Mouse (Mus musculus): ENCODE measurements at regions not wholly inside any gene's neighbourhood (a gene's known extent, or its start where the extent isn't known, plus 50 kb on each side); places are given as distances from the start of the nearest gene placed in this dataset.
"Not testable (repeated sequence)": the region's sequence is repeated elsewhere in the genome, so short reads cannot be mapped to it uniquely, and the experiment has no call there.

DNA sequence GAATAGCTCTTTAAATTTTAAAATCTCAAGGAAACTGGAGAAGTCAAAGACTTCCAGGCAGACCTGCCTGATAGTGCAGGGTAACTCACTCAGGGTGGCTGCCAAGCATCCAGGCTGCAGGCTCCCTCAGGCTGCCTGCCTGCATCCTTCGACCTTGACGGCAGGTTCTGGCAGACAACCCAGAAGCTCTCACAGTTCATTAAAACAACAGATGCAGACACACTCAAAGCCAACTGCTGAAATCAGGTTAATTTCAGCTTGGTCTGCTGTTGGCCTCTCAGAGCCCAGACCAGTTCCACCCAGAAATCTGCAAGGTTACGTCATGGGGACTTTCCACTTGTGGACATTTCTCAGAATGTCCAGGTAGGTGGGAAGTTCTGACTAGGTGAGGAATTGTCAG is 109.3 kb upstream of the Frmd4a start:
- no peak for DNase-seq (ENCODE audit: low spot score)
- 87% methylated on average over 3 of the region's 3 CpGs for WGBS

DNA sequence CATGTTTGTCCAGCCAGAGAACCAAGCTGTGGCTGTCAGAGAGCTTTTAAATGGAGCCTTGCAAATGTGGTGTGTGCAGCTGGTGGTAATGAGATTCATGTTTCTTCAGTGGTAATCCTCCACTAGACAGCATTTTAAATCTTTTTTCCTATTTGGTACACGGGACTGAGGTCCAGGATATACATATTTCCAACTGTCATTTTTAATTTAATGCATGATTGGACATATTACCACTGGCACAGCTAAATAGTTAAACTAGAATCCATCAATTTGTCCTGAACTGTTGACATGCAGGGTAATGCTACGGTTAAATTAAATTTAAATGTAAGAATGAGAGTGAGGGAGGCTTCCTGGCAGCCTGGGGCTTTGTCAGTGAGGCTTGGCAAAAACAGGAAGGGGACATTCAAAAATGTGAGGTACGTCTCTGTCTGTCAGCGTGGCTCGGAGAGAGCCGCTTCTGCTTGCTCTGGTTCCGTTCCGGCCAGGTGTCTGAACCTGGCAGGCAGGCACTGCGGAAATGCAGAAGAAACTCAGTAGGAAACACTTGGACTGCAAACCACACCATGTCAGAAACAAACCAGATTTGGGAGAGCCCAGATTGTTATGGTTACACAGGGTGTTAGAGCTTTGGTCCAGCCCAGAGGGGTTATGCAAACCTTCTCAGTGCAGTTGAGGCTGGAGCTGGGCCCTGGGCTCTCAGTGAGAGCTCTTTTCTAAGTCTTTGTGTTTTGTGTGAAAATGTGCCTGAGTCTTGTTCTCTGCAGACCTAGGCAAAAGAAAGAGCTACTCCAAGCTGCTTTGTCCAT is 107.2 kb upstream of the Frmd4a start:
- 73% methylated on average over 9 of the region's 9 CpGs for WGBS
- H3K27ac ChIP-seq (ENCODE audit: low read depth, low read length): no peak overlapping the region
- peak; percentile 43; the same call in 1 of the 2 replicates for ATAC-seq (ENCODE audit: low FRiP score)

More for the DNA sequence above, 109.3 kb upstream of the Frmd4a start:
- no peak overlapping the region for H3K4me2 ChIP-seq (replicated peaks; ENCODE audit: low read depth, low read length)
- ATAC-seq (ENCODE audit: low FRiP score): no peak
- no peaks in the 10 kb centered on the region for H3K9me3 ChIP-seq (ENCODE audit: control insufficient read depth, low read length)
- no peak overlapping the region for H3K9ac ChIP-seq (ENCODE audit: low read depth, low read length)
- H3K27ac ChIP-seq (ENCODE audit: low read depth, low read length): no peak overlapping the region
- H3K36me3 ChIP-seq (ENCODE audit: control insufficient read depth, insufficient read depth, low read length): no peaks in the 10 kb centered on the region
- no peaks in the 10 kb centered on the region for H3K4me1 ChIP-seq (replicated peaks; ENCODE audit: control insufficient read depth, insufficient read depth, low read length)
- H3K27me3 ChIP-seq (ENCODE audit: control insufficient read depth, insufficient read depth, low read length): no peaks in the 10 kb centered on the region
- no peak overlapping the region for H3K4me3 ChIP-seq (ENCODE audit: low read depth, low read length)

DNA sequence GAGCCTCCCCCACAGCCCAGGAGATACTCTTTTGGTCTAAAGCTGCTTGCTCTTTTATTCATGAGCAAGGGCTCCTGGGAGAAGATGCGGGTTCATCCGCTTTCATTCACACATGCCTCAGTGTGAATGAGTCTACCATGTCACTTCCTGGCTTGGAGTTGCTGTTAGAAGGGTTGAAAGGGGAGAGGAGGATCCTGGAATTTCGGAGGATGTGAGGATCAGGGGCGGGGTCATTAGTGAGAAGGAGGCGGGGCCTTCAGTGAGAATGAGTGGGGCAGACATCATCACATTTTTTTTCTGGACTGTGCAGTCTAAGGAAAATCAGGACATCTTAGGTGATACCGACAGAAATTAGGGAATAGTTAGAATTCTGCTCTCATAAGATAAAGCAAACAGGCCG is 102.4 kb upstream of the Frmd4a start:
- Histone ChIP-seq H3K4me3 (ENCODE audit: low read depth, low read length) (no peak overlapping the region), H3K4me1 (replicated peaks; ENCODE audit: control insufficient read depth, insufficient read depth, low read length) (no peaks in the 10 kb centered on the region), H3K36me3 (ENCODE audit: control insufficient read depth, insufficient read depth, low read length) (no peaks in the 10 kb centered on the region), H3K9me3 (ENCODE audit: control insufficient read depth, low read length) (no peaks in the 10 kb centered on the region), H3K9ac (ENCODE audit: low read depth, low read length) (no peak overlapping the region), H3K27ac (ENCODE audit: low read depth, low read length) (no peak overlapping the region), H3K4me2 (replicated peaks; ENCODE audit: low read depth, low read length) (no peak overlapping the region), H3K27me3 (ENCODE audit: control insufficient read depth, insufficient read depth, low read length) (no peaks in the 10 kb centered on the region)
- DNase-seq (ENCODE audit: low spot score) (no peak), ATAC-seq (ENCODE audit: low FRiP score) (no peak)
- WGBS: 78% methylated on average over 7 of the region's 7 CpGs

More for the DNA sequence above, 107.2 kb upstream of the Frmd4a start:
- Histone ChIP-seq H3K4me3 (ENCODE audit: low read depth, low read length) (no peak overlapping the region), H3K4me2 (replicated peaks; ENCODE audit: low read depth, low read length) (no peak overlapping the region), H3K9ac (ENCODE audit: low read depth, low read length) (no peak overlapping the region), H3K27me3 (ENCODE audit: control insufficient read depth, insufficient read depth, low read length) (no peaks in the 10 kb centered on the region), H3K36me3 (ENCODE audit: control insufficient read depth, insufficient read depth, low read length) (no peaks in the 10 kb centered on the region), H3K4me1 (replicated peaks; ENCODE audit: control insufficient read depth, insufficient read depth, low read length) (no peaks in the 10 kb centered on the region), H3K9me3 (ENCODE audit: control insufficient read depth, low read length) (no peaks in the 10 kb centered on the region)
- DNase-seq (ENCODE audit: low spot score): no peak

DNA sequence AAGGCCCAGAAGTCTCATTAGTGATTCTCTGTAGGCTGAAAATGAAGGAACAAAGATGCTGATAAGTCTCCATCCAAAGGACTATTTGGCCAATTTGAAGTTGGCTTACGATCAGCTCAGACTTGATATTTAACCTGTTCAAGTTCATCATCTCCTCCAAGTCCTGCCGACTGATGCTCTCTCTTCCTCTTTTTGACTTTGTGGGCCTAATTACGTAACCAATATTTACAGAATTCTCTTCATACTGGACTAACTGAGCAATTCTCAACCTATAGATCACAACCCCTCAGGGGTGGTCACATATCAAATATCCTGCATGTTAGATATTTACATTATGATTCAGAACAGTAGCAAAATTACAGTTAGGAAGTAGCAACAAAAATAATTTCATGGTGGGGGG is 101.2 kb upstream of the Frmd4a start:
- ATAC-seq (ENCODE audit: low FRiP score) (no peak), DNase-seq (ENCODE audit: low spot score) (no peak)
- Histone ChIP-seq H3K9ac (ENCODE audit: low read depth, low read length) (no peak overlapping the region), H3K27me3 (ENCODE audit: control insufficient read depth, insufficient read depth, low read length) (no peaks in the 10 kb centered on the region), H3K4me3 (ENCODE audit: low read depth, low read length) (no peak overlapping the region), H3K4me2 (replicated peaks; ENCODE audit: low read depth, low read length) (no peak overlapping the region), H3K9me3 (ENCODE audit: control insufficient read depth, low read length) (no peaks in the 10 kb centered on the region), H3K27ac (ENCODE audit: low read depth, low read length) (no peak overlapping the region), H3K4me1 (replicated peaks; ENCODE audit: control insufficient read depth, insufficient read depth, low read length) (no peaks in the 10 kb centered on the region), H3K36me3 (ENCODE audit: control insufficient read depth, insufficient read depth, low read length) (no peaks in the 10 kb centered on the region)
- 90% methylated on average over 3 of the region's 3 CpGs for WGBS

DNA sequence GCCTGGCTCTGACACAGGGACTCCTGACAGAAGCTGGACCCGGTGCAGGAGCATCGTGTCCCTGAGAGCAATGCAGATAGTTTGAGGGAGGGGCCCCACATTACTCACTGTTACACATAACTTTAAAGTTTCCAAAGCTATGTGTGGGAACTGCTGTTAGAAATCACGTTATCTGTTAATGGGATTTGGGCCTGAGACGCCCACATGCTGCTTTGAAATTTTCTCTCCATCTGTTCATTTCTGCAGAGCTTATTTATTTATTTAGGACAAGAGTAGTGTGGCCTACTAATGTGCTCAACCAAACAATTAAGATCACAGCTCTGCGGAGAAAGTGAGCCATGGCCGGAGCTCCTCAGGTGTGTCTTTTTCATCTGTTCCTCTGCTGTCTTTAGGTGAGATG is 99.4 kb upstream of the Frmd4a start:
- Histone ChIP-seq H3K27ac (ENCODE audit: low read depth, low read length) (no peak overlapping the region), H3K9ac (ENCODE audit: low read depth, low read length) (no peak overlapping the region), H3K9me3 (ENCODE audit: control insufficient read depth, low read length) (no peaks in the 10 kb centered on the region), H3K4me3 (ENCODE audit: low read depth, low read length) (no peak overlapping the region), H3K27me3 (ENCODE audit: control insufficient read depth, insufficient read depth, low read length) (no peaks in the 10 kb centered on the region), H3K4me1 (replicated peaks; ENCODE audit: control insufficient read depth, insufficient read depth, low read length) (no peaks in the 10 kb centered on the region), H3K36me3 (ENCODE audit: control insufficient read depth, insufficient read depth, low read length) (no peaks in the 10 kb centered on the region), H3K4me2 (replicated peaks; ENCODE audit: low read depth, low read length) (no peak overlapping the region)
- DNase-seq (ENCODE audit: low spot score) (no peak), ATAC-seq (ENCODE audit: low FRiP score) (no peak)
- 82% methylated on average over 6 of the region's 6 CpGs for WGBS

DNA sequence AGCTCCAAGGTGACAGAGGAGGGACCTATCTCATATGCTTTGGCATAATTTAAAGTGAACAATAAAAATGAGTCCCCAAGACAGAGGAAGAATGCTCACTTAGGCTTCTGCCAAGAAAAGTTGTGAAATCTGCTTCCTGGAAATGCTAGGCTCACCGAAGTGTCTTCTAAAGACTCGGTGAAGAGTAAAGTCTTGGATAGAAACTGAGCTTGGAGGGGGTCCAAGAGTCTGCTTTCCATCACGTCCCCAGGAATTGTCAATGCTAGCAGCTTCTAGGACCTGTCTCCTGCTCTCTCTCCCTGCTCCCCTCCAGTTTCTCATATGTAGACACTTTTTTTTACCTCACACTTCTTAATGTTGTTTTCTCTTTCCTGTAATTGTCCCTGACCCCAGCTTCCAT is 97.6 kb upstream of the Frmd4a start:
- WGBS: 85% methylated on average over 3 of the region's 3 CpGs
- no peak for ATAC-seq (ENCODE audit: low FRiP score)
- no peaks in the 10 kb centered on the region for H3K36me3 ChIP-seq (ENCODE audit: control insufficient read depth, insufficient read depth, low read length)

DNA sequence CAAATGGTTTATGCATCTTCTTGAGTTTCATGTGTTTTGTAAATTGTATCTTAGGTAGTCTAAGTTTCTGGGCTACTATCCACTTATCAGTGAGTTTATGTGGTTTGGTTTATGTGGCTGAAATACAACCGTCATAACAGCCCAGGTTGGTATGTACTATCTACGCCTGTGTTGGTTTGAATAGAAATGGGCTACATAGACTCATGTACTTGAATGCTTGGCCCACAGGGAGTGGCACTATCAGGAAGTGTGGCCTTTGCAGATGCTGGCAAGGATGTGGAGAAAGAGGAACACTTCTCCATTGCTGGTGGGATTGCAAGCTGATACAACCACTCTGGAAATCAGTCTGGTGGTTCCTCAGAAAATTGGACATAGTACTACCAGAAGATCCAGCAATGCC is 96.4 kb upstream of the Frmd4a start:
- H3K9me3 ChIP-seq (ENCODE audit: control insufficient read depth, low read length); H3K36me3 ChIP-seq (ENCODE audit: control insufficient read depth, insufficient read depth, low read length); H3K4me3 ChIP-seq (ENCODE audit: low read depth, low read length); ATAC-seq (ENCODE audit: low FRiP score); H3K27me3 ChIP-seq (ENCODE audit: control insufficient read depth, insufficient read depth, low read length); H3K4me1 ChIP-seq (replicated peaks; ENCODE audit: control insufficient read depth, insufficient read depth, low read length); H3K27ac ChIP-seq (ENCODE audit: low read depth, low read length); DNase-seq (ENCODE audit: low spot score); H3K9ac ChIP-seq (ENCODE audit: low read depth, low read length); H3K4me2 ChIP-seq (replicated peaks; ENCODE audit: low read depth, low read length): not testable (repeated sequence)
- 89% methylated on average over 2 of the region's 2 CpGs for WGBS

More for the DNA sequence above, 97.6 kb upstream of the Frmd4a start:
- no peaks in the 10 kb centered on the region for H3K27me3 ChIP-seq (ENCODE audit: control insufficient read depth, insufficient read depth, low read length)
- no peak overlapping the region for H3K4me3 ChIP-seq (ENCODE audit: low read depth, low read length)
- no peak overlapping the region for H3K4me2 ChIP-seq (replicated peaks; ENCODE audit: low read depth, low read length)
- no peak overlapping the region for H3K9ac ChIP-seq (ENCODE audit: low read depth, low read length)
- H3K9me3 ChIP-seq (ENCODE audit: control insufficient read depth, low read length): no peaks in the 10 kb centered on the region
- no peaks in the 10 kb centered on the region for H3K4me1 ChIP-seq (replicated peaks; ENCODE audit: control insufficient read depth, insufficient read depth, low read length)
- no peak overlapping the region for H3K27ac ChIP-seq (ENCODE audit: low read depth, low read length)
- no peak for DNase-seq (ENCODE audit: low spot score)

DNA sequence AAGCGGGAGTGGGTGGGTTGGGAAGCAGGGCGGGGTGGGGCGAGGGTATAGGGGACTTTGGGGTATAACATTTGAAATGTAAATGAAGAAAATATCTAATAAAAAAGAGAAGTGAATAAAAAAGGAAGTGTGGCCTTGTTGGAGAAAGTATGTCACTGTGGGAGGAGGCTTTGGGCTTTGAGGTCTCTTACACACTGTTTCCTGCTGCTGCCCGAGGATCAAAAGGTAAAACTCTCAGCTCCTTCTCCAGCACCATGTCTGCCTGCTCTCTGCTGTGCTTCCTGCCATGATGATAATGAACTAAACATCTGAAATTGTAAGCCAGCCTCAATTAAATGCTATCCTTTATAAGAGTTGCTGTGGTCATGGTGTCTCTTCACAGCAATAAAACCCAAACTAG is 94.8 kb upstream of the Frmd4a start:
- WGBS: 90% methylated on average over 4 of the region's 4 CpGs
- Histone ChIP-seq H3K36me3 (ENCODE audit: control insufficient read depth, insufficient read depth, low read length) (no peaks in the 10 kb centered on the region), H3K9ac (ENCODE audit: low read depth, low read length) (no peak overlapping the region), H3K4me1 (replicated peaks; ENCODE audit: control insufficient read depth, insufficient read depth, low read length) (no peaks in the 10 kb centered on the region), H3K4me2 (replicated peaks; ENCODE audit: low read depth, low read length) (no peak overlapping the region), H3K4me3 (ENCODE audit: low read depth, low read length) (no peak overlapping the region), H3K27me3 (ENCODE audit: control insufficient read depth, insufficient read depth, low read length) (no peaks in the 10 kb centered on the region), H3K27ac (ENCODE audit: low read depth, low read length) (no peak overlapping the region), H3K9me3 (ENCODE audit: control insufficient read depth, low read length) (no peaks in the 10 kb centered on the region)
- DNase-seq (ENCODE audit: low spot score): no peak
- no peak for ATAC-seq (ENCODE audit: low FRiP score)

DNA sequence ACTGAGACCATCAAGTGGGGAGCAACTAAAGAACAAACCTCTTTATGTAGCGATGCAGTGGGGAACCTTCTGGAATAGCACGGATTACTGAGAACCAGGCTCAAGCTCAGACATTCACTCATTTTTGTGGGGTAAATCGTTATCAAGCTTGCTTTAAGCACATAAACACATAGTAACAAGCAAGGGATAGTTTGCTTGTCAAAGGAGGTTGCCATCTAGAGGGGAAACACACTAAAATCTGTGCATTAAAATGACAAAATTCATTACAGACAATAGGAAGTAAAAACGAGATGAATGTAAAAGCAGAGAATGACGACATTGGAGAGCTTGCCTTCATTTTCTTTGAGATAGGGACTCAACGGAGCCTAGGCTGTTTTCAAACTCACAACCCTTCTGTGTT is 92.8 kb upstream of the Frmd4a start:
- WGBS: 80% methylated on average over 6 of the region's 6 CpGs

More for the DNA sequence above, 92.8 kb upstream of the Frmd4a start:
- Histone ChIP-seq H3K36me3 (ENCODE audit: control insufficient read depth, insufficient read depth, low read length) (no peaks in the 10 kb centered on the region), H3K9me3 (ENCODE audit: control insufficient read depth, low read length) (no peaks in the 10 kb centered on the region), H3K27ac (ENCODE audit: low read depth, low read length) (no peak overlapping the region), H3K4me1 (replicated peaks; ENCODE audit: control insufficient read depth, insufficient read depth, low read length) (no peaks in the 10 kb centered on the region), H3K4me2 (replicated peaks; ENCODE audit: low read depth, low read length) (no peak overlapping the region), H3K9ac (ENCODE audit: low read depth, low read length) (no peak overlapping the region), H3K27me3 (ENCODE audit: control insufficient read depth, insufficient read depth, low read length) (no peaks in the 10 kb centered on the region), H3K4me3 (ENCODE audit: low read depth, low read length) (no peak overlapping the region)
- no peak for ATAC-seq (ENCODE audit: low FRiP score)
- no peak for DNase-seq (ENCODE audit: low spot score)
